Mouse (Mus musculus) liver, adult 2 months (tissue): ENCODE results near the gene Chchd3. TPM values are rescaled to one million over a fixed set of nuclear protein-coding genes. Genes with fewer than 3 reads are reported as not detected.

Source experiments
- DNase-seq: peaks from one replicate; pipeline ENCODE4 v3.0.0-alpha.2; 2011; ENCODE audit warnings: low read depth, low spot score; ENCODE audit errors: extremely low read depth
- H3K27ac ChIP-seq: fragments of 200-500 bp; replicated peaks from 2 replicates; pipeline ENCODE4 v1.5.1; 2012; ENCODE audit warnings: low read depth, mild to moderate bottlenecking, control low read depth, inconsistent platforms, low read length; ENCODE audit not compliant: insufficient read depth
- H3K27me3 ChIP-seq: fragments of 200-500 bp; 2 replicates; pipeline ENCODE4 v1.6.1; 2012; ENCODE audit warnings: mild to moderate bottlenecking, moderate library complexity, low read length, inconsistent platforms; ENCODE audit not compliant: control insufficient read depth, insufficient read depth
- H3K36me3 ChIP-seq: fragments of 200-500 bp; 2 replicates; pipeline ENCODE4 v1.6.1; 2012; ENCODE audit warnings: low read length, inconsistent platforms; ENCODE audit not compliant: control insufficient read depth, insufficient read depth
- H3K4me1 ChIP-seq: fragments of 200-500 bp; 2 replicates; pipeline ENCODE4 v1.6.1; 2011; ENCODE audit warnings: low read length; ENCODE audit not compliant: control insufficient read depth, insufficient read depth
- H3K4me3 ChIP-seq: fragments of 200-500 bp; 2 replicates; pipeline ENCODE4 v1.5.1; 2011; ENCODE audit warnings: low read depth, mild to moderate bottlenecking, control low read depth, low read length, moderate library complexity; ENCODE audit not compliant: insufficient read depth
- H3K79me2 ChIP-seq: fragments of 200-500 bp; 2 replicates; pipeline ENCODE4 v1.6.1; 2012; ENCODE audit warnings: inconsistent platforms, mild to moderate bottlenecking, low read length, moderate library complexity; ENCODE audit not compliant: control insufficient read depth, insufficient read depth
- H3K9ac ChIP-seq: fragments of 200-500 bp; 2 replicates; pipeline ENCODE4 v1.6.1; 2012; ENCODE audit warnings: low read depth, mild to moderate bottlenecking, control low read depth, inconsistent platforms, low read length
- CTCF ChIP-seq: fragments of 200-500 bp; IDR thresholded peaks from 2 replicates; pipeline ENCODE4 v1.5.1; 2011; ENCODE audit warnings: low read depth, low read length, control low read depth
- POLR2A ChIP-seq: fragments of 200-500 bp; IDR thresholded peaks from 2 replicates; pipeline ENCODE4 v1.6.1; 2011; ENCODE audit warnings: low read length, control low read depth; ENCODE audit not compliant: insufficient read depth; ENCODE audit errors: extremely low read depth
- whole genome bisulfite sequencing: fragments of 180-500 bp; shearing (Covaris S2); methylation state at CpG from one replicate; pipeline ENCODE4 v1.1.7; 2018; 5-methylcytosine and 5-hydroxymethylcytosine counted together
- polyA plus RNA-seq: library from polyadenylated mRNA; depleted of rRNA; stranded (reverse); fragments of >200 nt; gene quantifications from 2 replicates; pipeline ENCODE4 v1.2.3, GENCODE M21; 2012; rRNA removed
- total RNA-seq: library from RNA; depleted of rRNA; stranded (reverse); fragments of >200 nt; gene quantifications from 2 replicates; pipeline ENCODE4 v1.2.3, GENCODE M21; 2014; rRNA removed

The Chchd3 gene
- total and polyA plus RNA-seq, 2 experiments = 88.0 to 158 TPM

GRCm38 (mm10) chr6:32748777-32749176 lies 311.3 kb downstream of the Chchd3 start:
- no peak overlapping the region for H3K27ac ChIP-seq
- H3K4me1 ChIP-seq = no peaks in the 10 kb centered on the region
- H3K27me3 ChIP-seq = no peaks in the 10 kb centered on the region
- 89% methylated on average over 6 of the region's 6 CpGs for WGBS
- no peak for TF ChIP-seq CTCF
- no peak for TF ChIP-seq POLR2A
- no peak overlapping the region for H3K9ac ChIP-seq
- DNase-seq = no peak
- H3K79me2 ChIP-seq = no peaks in the 10 kb centered on the region
- H3K4me3 ChIP-seq = no peak overlapping the region
- H3K36me3 ChIP-seq = no peaks in the 10 kb centered on the region

- Histone ChIP-seq H3K79me2 (no peaks in the 10 kb centered on the region), H3K9ac (no peak overlapping the region), H3K36me3 (no peaks in the 10 kb centered on the region), H3K4me3 (no peak overlapping the region), H3K27ac (no peak overlapping the region), H3K27me3 (no peaks in the 10 kb centered on the region), H3K4me1 (no peaks in the 10 kb centered on the region)
- no peak for DNase-seq
- WGBS = 83% methylated on average over 2 of the region's 2 CpGs
- TF ChIP-seq POLR2A (no peak), CTCF (no peak)
Measured at GRCm38 (mm10) chr6:32747333-32747732, 312.7 kb downstream of the Chchd3 start.

Other genes starting within 250 kb of the Chchd3 start
- gene Exoc4, start 188.8 kb upstream of the Chchd3 start, total RNA-seq = 25.1 and 28.0 TPM in 2 replicates
- 3.4 and 3.7 TPM in 2 replicates for gene Exoc4, start 188.8 kb upstream of the Chchd3 start, polyA plus RNA-seq